Mouse (Mus musculus) right cerebral cortex, postnatal 4 days (tissue): Measurements from ENCODE around the gene Zfp600.
"Not testable (repeated sequence)": the region's sequence is repeated elsewhere in the genome, so short reads cannot be mapped to it uniquely, and the experiment has no call there.

ENCODE experiments used
- DNase-seq: peaks from one replicate; pipeline ENCODE4 v3.0.0-alpha.2; 2022

Gene Zfp600

DNA sequence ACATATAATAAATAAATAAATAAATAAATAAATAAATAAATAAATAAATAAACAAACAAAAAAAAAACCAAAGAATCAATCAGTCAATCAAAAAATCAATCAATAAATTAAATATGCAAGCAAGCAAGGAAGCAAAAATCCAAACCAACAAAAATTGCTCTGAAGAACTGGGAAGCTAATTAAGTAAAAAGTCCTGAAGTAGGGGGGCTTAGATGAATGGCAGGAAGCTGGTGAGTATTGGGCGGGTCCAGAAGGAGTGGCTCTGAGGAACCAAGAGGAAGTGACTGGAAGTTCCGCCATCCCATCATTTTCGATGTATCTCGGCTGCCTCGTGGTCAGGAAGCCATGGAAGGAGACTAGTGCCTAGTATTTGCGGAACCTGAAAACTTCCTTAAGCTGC, at the start of gene Zfp600:
Zfp600 (plus strand) TSS at position 301 of the 400 bp plus-strand sequence.
- not testable (repeated sequence) for DNase-seq

DNA sequence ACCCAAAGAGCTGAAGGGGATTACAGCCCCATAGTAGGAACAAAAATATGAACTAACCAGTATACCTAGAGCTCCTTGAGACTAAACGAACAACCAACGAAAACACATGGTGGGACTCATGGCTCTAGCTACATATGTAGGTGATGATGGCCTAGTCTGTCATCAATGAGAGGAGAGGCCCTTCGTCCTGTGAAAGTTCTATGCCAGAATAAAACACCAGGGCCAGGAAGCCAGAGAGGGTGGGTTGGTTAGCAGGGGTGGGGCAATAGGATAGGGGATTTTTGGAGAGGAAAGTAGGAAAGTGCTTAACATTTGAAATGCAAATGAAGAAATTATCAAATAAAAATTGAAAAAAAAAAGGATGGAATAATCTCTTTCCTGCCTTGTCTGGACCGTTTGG, 6.3 kb downstream of the Zfp600 start:
- not testable (repeated sequence) for DNase-seq

DNA sequence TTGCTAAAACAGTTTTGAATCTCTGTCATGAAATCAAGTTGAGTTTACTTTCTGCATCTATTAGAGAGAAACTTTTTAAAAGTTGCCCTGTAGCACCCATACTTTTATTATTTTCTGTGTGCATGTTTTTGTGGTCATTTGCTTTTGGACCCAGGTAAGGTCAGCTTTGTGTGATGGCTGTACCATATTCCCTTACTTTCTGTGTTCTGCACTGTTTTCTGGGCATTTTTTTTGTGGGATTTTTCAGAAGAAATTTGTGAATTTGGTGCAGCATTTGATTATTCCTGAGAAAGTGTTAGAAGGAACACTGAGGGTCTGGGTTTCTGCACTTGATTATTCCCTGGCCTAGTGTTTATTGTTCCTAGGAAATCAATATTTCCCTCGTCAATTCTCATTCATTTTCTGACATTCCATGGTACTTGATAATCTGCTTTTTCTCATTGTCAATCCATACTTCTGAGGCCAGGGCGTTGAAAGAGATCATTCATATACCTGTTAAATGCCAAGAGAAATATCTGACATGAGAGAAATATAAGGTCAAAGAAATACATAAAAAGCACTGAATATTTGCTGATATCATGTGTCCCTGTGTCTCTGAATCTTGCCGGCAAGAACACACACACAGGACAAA, 10.7 kb downstream of the Zfp600 start:
- DNase-seq, result not testable (repeated sequence)

DNA sequence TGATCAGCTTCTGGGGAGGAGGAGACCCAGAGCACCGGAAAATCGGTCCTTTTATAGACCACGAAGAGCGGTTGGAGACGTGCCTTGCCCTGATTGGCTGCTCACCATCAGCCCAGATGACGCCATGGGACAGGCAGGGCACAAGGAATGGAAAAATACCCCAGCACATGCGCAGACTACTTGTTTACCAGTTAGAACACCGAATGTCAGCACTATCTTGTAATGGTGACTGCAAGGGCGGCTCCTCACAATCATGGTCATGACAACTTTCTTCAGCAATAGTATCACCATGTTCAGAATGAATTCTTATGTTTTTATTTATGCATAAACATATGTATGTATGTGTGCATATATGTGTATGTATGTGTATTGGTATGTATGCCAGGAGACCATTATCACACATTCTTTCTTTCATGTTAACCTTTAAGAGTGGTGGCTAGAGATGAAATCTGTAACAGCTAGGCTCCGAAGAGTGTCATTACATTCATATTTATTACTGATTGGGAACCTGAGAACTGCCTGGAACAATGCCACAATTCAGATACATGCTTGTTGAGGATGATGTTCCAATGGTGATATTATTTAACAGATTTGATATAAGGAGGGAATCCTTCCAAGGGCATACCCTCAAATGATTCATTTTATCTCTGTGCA, 11.4 kb downstream of the Zfp600 start:
- DNase-seq, result not testable (repeated sequence)

DNA sequence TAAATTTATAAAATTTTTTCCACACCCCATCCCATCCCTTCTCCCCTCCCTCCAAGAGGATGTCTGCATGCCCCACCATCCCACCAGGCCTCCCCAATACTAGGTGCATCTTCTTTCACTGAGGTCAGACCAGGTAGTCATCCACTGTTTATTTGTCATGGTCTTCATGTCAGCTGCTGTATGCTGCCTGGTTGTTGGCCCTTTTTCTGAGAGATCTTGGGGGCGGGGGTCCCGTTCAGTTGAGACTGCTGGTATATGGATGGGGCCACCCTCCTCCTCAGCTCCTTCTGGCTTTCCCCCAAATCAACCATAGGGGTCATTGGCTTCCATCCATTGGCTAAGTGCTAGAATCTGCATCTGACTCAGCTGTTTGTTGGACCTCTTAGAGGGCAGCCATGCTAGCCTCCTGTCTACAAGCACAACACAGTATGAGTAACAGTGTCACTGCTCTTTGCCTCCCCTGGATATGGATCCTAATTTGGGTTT, 12.1 kb downstream of the Zfp600 start:
- DNase-seq, result not testable (repeated sequence)

DNA sequence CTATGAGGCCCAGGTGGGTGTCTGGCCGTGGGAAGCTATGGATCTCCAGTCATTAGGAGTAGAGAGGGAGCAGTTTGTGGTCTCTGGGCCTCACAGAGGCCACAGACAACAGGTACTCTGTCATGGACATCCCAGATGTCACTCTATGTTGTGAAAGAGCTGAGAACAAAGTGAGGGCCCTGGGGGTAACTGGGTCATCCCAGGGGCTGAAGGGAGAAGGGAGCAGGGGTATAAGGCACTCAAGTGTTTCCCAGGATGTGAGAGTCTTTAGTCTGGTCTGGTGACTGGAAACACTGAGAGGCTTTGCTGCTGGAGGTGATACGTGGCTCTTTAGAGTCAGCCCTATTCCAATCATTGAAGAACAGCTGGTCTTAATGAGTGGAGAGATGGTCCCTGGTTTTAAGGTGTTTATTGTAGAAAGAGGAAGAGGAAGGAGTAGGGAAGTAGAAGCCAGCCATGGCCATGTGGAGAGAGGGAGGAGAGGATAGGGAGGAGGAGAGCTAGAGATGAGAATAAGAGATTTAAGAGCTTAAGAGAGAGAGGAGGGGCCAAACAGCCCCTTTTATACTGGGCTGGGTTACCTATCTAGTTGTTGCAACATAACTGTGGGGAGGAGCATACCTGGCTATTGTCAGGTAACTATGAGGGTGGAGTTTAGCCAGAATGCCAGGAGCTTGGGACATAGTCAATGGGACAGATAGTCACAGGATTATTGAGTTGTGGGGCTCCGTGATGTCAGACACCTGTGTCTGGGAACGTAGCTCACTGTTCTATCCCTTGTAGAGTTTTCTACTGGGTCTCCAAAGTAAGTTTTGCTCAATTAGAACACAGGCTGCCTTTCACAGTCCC, 17.0 kb downstream of the Zfp600 start:
- not testable (repeated sequence) for DNase-seq

DNA sequence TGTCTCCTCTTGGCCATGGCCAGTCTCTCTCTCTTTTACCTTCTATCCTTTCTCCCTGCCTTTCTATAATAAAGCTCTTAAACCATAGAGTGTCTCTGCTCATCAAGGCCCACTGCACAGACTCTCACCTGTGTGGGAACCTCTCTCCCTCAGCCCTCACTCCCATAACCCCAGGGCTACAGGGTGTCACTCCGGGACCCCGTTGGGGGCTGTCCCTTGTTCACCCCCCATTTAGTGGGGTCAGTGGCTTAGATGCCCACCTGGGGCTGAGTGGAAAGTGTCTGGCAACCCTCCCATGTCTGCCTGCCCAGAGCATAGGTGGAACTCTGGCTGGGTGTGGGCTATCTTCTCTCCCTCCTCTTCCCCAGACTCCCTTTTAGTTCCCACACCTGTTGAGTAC, 47.7 kb downstream of the Zfp600 start:
- not testable (repeated sequence) for DNase-seq

DNA sequence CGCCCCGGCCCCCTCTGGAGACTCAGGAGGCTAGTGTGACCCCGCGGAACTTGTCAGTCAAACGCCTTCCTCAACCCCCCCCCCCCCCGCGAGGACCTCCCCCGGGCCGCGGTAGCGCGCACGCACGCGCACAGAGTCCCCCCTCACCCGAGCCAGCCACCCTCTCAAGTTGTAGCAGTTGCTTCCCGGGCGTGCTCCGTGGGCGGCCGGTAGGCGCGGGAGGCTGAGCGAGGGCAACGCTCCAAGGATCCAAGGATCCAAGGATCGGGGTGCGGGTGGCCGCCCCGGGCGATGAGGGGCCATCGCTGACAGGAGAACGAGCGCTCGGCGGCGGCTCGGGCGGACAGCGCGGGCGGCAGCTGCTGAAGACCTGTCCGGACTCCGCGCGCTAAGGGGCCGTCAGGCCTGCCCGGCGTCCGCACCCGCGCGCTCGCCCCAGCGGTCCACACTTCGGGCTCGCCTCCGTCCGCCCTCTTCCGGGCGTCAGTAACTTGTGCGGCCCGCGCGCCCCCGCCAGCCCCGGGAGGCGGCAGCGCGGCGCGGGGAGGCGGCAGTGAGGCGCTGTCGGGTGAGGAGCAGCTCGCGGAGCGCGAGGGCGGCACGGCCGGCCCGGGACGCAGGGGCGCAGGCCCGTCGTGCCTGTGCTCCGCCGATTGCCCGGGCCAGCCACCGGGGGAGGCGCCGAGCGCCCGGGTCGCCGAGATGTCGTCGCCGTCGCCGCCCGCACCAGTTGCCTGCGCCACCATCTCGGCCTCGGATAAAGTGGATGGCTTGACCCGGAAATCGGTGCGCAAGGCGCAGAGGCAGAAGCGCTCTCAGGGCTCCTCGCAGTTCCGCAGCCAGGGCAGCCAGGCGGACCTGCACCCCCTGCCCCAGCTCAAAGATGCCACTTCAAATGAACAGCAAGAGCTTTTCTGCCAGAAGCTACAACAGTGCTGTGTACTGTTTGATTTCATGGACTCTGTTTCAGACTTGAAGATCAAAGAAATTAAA, 82.9 kb downstream of the Zfp600 start:
- DNase-seq, result not testable (repeated sequence)

DNA sequence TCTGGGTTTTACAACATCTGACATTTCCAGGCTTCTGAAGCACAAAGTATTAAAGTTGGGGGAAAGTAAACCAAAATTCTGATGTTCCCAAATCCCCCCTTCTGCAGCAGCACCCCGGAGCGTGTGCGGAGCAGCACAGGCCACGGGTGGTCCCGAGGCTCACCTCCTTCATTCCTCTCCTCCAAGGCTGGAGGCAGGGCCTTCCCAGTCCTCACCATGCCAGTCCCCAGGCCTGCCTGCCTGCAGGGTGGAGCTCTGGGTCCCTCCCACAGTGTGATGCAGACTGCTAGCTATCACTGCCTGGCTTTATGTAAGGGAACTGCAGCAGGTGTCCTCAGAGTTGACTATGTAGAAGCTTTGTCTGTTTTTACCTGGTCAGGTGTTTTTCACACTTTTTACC, 85.5 kb downstream of the Zfp600 start:
- DNase-seq, result not testable (repeated sequence)
